Mouse (Mus musculus): ENCODE data around the gene Dock4.

Dock4 gene

DNA sequence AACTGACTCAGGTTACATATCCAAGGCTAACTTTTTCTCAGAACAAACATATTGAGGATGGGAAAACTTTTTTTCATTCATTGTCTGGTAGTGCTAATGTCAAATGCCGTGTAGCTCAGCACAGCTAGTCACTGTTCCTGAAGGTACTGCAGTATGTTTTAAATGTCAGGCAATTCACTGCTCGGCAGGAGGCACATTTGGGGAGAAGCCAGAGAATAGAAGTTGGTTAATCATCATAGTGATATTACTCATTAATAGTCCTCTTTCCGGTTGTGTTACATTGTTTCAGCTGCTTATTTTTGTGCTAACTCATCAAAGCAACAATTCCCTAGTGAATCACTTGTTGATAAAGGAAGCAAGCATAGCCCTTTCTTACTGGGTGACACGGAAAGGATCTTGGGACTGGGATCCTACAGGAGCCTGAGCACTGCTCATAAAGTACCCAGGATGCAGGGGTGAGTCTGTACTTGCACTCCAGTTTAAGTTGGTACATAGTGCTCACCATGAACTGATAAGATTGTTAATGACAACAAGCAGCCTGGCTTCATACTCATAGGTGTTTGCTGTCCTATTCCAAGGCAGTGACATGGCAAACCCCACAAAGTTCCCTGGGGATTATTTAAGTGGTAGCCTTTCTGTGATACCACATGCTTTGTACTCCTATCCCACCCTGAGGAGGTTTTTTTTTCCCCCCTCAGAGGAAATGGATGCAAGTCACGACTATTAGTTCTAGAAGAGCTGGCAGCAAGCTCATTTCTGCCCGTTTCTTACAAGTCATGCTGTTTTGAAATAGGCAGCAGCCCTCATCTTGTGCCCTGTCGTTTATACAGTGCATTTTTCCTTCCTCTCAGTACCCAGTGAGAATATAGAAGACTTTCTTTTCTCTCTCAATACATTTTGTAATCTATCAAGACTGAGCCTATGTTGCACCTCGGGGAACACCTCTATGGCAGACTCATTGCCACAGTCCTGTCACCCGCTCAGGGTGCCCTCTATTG is 123.5 kb downstream of the Dock4 start:
- no peak for DNase-seq (ENCODE audit: low spot score)

DNA sequence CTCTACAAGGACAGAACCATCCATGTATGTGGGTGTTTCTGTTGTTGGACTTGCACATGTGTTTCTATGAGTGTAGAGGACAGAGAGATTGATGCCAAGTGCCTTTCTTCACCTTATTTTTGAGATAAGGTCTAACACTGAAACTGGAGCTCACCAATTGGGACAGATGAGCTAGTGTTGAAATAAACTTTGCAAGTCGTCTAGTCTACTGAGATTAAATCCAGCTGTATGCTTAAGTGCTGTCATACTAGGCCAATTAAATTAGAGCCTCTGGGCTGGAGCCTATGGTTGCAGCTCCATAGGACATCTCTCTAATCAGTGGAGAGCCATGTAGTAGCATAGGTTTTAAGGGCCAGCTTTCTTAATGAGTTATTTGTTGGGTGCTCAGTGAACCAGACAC is 124.5 kb downstream of the Dock4 start:
- DNase-seq (ENCODE audit: low spot score) = no peak

DNA sequence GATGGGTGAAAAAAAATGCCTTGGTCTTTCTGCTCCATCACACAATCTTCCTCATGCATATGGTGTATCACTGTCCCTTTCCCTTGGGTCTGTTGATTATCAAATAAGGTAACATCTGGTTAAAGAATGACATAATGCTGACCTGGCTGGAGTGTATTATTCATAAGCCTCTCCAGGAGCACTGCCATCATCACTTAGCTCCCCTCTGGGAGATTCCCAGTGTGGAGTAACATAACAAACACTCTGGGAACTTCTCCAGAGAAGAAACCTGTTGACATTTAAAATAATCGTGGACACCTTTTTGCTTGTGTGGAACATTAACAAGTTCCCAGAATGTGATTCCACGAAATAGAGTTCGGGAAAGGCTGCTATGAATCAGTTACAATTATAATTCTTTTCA is 128.3 kb downstream of the Dock4 start:
- DNase-seq (ENCODE audit: low spot score) = no peak

DNA sequence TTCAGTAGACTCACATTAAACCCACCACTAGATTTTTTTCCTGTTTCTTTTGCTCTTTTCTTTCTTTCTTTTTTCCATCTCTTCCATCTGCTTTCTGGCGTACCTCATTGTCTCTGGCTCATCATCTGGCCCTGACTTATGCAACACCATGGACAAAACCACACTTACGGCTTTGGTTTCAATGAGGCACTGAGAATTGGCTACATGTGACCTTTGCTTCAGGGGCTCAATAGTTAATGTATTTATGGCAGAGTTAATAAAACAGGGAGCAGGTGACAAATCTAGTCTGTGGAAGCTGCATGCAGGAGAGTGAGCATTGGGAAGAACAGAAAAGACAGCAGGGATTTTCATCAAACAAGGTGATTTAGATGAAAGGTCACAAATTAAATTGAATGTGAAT is 131.0 kb downstream of the Dock4 start:
- DNase-seq (ENCODE audit: low spot score) = no peak

DNA sequence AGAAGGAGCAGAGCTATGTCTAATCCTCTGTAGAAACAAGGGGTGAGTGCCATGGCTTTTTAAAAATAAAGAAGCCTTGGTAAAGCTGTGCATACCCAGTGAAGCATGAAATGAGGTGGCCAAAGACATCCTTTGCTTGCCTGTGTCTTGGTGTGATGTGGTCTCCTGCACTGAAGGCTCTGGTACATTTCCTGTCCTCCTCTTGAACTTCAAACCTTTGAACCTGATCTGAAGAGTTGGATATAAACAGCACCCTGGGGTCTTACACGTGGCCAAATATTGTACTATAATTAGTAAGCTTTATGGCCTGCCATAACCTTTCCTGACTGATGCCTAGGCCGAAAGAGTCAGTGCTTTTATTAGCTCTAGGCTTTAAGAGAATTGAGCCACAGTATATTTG is 134.6 kb downstream of the Dock4 start:
- no peak for DNase-seq (ENCODE audit: low spot score)

DNA sequence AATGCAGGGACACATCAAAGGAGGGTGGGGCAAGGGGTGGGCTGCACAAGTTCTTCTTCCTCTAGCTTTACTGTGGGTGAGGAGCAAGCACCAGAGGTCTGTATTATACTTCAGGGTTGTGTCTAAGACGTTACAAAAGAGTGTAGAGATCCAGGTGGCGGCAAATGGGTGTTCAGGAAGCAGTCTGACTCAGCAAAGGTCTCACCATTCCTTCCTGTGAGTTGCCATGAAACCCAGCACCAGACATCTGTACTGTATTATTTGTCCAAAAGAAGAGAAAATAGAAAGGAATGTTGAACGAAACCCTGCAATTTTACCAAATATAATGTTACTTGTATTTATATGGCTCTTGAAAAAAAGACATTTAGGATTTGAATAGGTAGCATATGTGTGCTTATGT is 135.3 kb downstream of the Dock4 start:
- no peak for DNase-seq (ENCODE audit: low spot score)

DNA sequence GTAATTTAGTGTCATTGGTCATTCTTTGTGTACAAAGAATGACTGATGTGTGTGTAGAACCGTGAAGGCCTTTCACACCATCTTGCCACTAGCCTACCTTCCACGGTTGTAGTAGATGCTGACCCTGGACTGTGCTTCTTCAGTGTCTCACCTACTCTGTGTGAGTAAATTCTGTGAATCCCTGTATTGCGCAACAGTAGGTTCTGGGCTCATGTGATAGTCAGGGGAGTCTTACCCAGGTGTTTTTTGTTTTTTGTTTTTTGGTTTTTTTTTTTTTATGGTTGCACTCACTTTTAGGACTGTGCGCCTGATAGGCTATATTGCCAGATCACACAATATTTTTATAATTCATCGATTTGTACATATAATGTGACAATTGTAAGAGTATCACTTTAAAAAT is 136.3 kb downstream of the Dock4 start:
- no peak for DNase-seq (ENCODE audit: low spot score)

DNA sequence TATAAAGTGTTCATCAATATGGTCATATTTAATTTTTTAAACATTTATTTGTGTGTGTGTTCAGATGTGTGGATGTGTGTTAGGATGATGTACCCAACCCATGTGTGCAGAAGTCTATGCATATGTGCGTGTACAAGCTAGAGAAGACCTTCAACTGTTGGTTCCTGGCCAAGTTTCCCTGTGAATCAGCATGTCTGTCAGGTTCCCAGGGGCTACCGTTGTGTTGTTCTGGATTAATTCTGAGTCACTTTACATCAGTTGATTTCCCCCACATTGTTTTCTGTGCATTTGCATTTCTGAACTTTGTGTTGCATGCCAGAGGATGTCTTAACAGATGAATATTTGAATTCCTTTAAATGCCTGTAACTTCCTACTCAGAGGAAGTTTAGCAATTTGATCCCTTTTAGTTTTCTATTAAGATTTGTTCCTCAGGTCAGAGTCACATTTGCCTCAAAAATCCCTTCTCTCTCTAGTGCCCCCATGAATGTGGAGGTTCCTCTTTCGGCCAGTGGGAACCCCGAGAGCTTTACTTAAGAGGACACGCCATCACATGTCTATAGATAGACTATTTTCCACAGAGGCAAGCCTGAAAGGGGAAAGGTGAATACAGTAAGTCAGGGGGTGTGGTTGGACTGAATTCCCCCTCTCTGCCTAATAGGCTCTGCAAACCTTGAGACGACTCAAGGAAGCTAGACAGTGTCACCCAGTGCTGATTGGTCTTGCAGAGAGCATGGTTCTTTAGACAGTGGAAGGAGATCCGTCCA is 139.0 kb downstream of the Dock4 start:
- no peak for DNase-seq (ENCODE audit: low spot score)

DNA sequence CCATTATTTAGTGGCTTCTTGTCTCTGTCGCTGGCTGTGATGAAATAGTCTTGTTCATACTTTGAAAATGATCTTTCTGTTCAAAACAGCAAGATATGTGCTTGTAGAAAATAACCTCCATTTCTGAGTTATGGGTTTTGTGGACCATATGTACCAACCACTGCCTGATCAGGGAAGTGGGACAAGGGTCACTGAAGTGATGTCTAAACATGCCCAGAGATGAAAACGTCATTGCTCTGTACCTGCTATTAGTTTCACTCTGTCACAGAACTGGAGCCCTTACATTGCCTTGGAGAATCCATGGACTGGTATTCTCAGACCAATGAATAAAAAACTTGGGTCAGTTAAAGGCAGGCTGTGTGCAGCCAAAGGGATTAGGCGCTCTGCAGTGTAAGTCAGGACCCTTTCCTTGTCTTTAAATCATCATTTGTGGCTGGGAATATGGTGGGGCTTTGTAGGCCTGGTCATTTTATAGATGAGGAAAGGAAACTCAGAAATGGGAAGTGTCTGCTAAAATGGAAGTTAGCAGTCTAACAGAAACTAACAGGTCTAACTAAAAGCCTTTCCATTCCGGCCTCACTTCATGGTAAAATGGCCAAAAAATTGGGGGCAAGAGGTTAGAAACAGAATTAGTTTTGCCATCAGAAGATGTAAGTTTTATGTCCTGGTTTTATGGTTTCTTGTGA is 139.8 kb downstream of the Dock4 start:
- no peak for DNase-seq (ENCODE audit: low spot score)

DNA sequence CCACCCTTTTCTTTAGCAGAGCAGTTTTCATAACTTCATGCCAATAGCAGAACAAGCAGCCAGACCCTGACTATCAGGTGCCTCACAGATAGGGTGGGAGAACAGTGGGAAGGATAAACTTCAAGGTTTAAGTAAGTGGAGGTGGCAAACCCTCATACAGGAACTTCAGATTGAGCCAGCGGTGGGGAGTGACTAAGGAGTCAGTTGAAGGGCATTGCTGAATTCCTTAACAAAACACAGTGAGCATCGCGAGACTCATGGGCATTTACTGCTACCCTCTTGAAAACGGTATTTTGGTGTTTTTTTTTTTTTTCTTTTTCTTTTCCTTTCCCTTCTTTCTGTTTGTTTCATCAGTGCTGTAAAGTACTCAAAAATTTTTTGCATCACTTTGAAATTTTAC is 148.4 kb downstream of the Dock4 start:
- DNase-seq (ENCODE audit: low spot score) = no peak

DNA sequence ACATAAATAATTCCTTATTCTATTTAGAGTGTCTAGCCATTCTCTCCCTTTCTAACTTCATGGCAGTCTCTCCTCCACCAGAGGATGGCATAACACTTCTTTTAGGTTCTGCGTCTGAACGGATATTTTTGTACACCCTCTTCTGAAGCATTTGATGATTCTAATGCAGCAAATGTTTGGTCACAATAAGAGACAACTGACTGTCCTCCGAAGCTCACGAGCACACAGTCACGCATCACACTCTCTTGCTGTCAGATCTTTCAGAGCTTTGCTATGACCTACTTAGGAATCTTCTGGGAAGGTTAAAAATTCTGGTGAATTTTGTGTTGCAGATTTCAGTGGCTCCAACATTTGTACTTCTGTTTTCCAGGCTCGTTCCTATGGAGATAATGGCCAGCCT is 149.7 kb downstream of the Dock4 start:
- DNase-seq (ENCODE audit: low spot score) = no peak

DNA sequence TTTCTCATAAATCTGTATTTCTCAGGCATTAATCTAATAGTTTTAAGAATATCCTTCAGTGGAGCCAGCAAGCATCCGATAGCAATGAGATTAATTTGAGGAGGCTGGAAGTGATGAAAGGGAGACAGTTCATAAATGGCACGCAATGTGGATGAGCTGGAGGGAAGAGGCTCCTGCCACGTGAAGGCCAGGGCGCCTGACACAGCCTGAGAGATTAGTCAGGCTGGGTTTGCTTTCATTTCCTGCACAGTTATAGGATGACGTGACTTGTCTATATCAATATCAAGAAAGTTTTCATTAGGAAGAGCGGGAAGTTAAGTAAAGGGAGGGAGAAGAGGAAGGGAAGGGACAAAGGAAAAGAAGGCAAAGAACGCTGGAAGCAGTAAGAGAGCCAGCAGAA is 150.3 kb downstream of the Dock4 start:
- DNase-seq (ENCODE audit: low spot score) = no peak

DNA sequence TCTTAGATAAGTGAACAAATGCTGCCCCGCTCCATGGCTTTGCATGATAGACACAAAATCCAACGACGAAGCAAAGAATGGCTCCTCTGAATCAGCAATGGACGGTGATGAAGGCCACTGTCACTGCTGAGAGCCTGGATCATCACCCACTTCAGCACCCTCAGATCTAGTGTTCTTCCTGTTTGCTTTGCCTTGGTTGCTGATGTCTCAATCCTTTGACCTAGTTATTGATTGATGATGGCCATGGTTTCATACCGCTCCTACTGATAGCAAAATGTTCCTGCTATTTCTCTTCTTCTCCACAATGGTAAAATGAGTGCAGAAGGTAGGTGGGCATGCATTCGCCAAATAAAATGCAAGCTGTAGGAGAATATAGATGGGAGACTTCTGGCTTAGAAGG is 150.7 kb downstream of the Dock4 start:
- DNase-seq (ENCODE audit: low spot score) = no peak

DNA sequence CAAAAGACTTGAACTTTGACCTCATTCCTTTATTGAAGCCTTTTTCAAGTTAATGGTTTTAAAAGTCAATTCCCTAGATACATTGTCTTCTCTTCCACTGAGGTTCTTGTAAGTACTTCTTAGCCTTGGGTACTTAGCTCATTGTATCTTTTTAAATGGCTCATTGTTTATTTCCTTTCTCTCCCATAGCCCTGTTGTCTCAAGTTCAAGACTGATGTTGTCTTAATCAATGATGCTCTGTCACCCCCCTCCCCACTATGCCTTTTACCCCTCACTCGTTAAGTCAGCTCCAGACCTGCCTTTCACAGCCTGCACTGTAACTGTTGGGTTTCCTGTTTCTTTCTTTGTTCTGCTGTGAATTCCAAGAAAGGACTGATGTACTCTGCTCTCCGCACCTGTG is 154.2 kb downstream of the Dock4 start:
- DNase-seq (ENCODE audit: low spot score) = no peak

DNA sequence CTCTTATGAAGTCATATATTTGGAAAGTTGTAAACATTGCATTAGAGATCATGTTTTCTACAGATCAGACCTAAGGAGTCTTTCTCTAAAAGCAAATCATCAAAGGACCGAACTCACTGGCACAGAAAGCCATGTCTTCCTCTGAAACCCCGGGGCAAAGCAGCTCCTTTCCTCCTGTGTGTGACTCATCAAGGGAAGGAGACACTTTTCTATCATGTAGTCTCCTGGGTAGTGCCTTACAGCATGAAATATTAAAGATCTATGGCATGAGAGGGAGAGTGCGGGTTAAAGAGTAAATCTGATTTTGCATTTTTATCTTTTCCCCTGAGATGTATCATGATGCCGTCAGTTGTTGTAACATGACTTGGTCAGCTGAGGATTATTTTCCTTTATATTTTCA is 159.8 kb downstream of the Dock4 start:
- no peak for DNase-seq (ENCODE audit: low spot score)

DNA sequence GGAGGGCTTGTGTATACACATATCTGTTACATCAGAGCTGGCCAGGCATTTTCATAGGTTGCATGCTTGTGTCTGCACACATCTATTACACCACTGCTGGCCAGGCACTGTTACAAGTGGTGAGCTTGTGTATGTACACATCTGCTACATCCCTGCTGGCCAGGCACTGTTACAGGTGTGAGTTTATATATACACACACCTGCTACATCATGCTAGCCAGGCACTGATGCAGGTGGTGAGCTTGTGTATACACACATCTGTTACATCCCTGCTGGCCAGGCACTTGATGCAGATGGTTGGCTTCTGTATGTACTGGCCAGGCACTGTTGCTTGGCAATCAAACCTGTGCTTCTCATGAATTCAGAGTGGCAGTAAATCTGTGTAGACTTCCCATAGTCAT is 177.2 kb downstream of the Dock4 start:
- DNase-seq (ENCODE audit: low spot score) = no peak

DNA sequence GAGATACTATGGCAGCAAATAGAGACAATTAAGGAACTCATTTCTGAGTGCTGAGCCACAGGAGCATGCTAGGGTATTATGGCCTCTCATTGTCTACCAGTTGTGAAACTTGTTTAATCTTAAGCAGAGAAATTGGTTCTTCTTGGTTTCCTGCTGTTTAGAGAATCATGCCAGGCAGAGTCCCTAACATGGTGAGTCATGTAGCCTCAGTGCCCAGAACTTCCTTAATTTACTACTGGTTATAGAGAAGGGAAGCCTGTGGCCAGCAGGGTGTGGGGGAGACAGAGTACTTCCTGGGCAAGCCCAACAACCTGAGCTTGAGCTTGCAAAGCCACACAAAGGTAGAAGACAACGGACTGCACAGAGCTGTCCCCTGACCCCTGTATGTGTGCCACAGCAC is 180.8 kb downstream of the Dock4 start:
- peak; percentile 11 for DNase-seq (ENCODE audit: low spot score)

DNA sequence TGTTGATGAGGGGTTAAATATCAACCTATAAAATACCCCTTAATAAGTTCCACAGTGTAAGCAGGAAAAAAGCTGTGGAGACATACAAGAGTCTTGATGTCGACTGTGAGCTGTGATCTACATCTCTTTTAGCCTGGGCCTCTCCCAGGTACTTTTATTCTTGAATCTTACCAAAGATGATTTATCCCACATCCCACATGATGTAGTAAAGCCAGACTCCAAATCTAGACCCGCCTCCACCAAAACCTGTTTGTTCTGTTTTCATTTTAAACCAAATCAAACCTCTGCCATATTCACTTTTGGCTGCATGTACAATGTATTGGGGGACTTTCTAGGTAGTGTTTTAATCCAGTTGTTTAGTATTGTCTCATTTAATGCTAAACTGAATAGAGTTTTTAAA is 187.5 kb downstream of the Dock4 start:
- DNase-seq (ENCODE audit: low spot score) = no peak

DNA sequence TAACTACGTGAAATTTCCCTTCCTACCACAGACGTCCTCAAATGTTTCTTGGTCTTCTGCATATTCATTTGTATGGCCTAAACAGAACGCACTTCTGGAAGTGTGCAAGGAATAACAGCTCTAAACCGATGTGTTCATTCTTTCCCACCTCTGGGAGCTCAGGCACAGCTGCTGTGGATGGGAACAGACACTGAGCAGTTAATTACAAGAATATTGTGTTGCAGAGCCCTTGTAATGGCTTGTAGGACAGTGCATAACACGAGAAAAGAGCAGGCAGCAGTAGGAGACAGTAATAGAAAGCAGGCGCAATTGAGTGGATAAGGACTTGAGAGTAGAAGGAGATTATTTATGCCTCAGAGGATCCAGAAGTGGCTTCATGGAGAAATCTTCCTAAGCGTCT is 188.4 kb downstream of the Dock4 start:
- no peak for DNase-seq (ENCODE audit: low spot score)

DNA sequence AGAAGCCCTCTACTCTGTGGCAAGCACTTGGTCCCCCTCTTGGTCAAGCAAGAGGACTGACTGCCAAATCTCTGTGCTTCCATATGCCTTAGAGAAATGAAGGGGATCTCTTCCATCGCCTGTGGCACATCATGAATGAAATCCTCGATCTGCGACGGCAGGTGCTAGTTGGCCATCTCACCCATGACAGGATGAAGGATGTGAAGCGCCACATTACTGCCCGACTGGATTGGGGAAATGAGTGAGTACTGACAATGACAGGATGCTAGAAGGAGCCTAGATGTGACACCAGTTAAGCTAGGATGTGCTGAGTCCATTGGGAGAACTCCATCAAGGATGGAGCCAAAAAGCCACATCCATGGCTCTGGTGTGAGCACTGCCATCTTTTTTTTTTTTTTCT is 190.2 kb downstream of the Dock4 start:
- DNase-seq (ENCODE audit: low spot score) = no peak

DNA sequence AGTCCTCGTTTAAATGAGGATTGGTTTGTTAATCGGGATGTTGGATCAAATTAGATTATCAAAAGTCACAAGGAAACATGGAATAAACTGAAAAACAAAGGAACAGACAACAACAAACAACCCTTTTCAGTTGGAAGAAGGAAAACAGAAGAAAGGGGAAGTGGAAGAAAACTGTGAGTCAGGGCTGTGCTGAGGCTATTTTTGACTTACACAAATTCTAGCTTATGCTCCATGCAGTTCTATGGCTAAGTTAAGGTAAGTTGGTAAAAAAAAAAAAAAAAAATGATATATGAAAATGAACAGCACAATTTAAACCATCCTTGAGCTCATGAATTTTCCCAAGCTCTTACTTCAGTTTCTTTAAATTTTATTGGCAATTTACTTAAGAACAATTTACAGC is 191.7 kb downstream of the Dock4 start:
- DNase-seq (ENCODE audit: low spot score) = no peak

DNA sequence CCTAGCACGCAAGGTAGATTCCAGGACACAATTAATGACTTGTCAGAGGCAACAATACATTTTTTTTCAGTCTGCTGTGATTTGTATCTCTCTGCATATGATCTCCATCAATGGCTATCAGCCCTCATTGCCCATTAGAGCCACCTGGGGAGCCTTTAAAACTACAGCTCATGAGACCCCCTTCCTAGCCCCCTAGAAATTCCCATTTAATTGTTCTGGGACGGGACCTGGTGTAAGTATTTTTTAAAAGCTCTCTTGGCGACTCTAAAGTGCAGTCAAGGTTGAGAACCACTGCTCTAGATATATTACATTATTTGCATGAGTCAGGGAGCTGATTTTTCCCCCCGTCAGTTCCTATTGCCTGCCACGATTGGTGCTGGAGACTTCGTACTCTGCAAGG is 200.1 kb downstream of the Dock4 start:
- no peak for DNase-seq (ENCODE audit: low spot score)

DNA sequence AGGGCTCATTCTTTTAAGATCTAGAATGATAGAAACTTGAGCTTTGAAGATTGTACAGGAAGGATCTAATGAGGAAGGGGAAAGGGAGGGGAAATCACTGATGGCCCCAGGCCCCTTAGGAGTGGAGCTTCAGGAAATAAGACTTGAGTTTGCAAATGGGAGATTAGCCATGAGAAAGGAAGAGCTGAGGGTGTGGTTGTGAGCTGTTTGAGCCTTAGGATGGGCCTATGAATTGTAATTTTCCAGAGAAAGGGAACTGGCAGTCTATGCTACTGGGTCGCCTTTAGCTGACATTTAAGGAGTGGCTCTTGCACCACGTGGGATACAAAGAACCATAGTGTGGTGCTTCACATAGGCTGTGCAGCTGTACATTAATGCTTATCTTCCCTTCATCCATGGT is 208.6 kb downstream of the Dock4 start:
- no peak for DNase-seq (ENCODE audit: low spot score)

Measured in adipocyte (in vitro differentiated cells).